Mouse (Mus musculus) thymus, postnatal 36 days (tissue): ENCODE measurements around the gene Gm20388.
A peak's percentile ranks its signal among the peaks of the same experiment; 100 is the strongest.

Experiments
- DNase-seq, 2 experiments: peaks; one replicate each; pipeline ENCODE4 v3.0.0; 2022; ENCODE audit warnings: mixed read lengths in 2 of 2

Gm20388 gene

GRCm38 (mm10) chr8:122437708-122438331 lies 2527.2 kb downstream of the Gm20388 start:
- peak in 1 of 2 experiments; percentile 32 for DNase-seq

DNA sequence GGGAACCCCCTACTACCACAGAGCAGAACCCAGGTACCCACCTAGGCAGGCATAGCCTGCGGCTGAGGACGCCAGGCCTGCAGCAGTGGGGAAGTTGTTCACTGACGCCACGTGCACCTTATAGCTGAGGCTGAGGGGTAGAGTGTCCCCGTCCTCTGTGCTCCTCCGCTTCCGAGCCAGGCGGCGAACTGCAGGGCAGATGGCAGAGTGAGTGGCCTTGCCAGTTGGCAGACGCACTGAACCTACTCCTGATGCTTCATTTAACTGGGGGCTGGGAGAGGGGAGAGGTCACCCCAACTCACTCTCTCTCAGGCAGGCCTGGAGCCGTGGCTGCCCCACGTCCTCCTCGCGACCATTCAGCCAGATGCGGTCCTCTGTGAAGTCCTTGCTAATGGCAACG lies 2528.7 kb downstream of the Gm20388 start:
- no peak for DNase-seq

GRCm38 (mm10) chr8:122441326-122441725 lies 2530.7 kb downstream of the Gm20388 start:
- DNase-seq, result no peak

- no peak for DNase-seq
Observed at GRCm38 (mm10) chr8:122442356-122442755, 2531.7 kb downstream of the Gm20388 start.

- DNase-seq, result peak in 1 of 2 experiments; percentile 32
Observed at GRCm38 (mm10) chr8:122442781-122443180, 2532.1 kb downstream of the Gm20388 start.

DNA sequence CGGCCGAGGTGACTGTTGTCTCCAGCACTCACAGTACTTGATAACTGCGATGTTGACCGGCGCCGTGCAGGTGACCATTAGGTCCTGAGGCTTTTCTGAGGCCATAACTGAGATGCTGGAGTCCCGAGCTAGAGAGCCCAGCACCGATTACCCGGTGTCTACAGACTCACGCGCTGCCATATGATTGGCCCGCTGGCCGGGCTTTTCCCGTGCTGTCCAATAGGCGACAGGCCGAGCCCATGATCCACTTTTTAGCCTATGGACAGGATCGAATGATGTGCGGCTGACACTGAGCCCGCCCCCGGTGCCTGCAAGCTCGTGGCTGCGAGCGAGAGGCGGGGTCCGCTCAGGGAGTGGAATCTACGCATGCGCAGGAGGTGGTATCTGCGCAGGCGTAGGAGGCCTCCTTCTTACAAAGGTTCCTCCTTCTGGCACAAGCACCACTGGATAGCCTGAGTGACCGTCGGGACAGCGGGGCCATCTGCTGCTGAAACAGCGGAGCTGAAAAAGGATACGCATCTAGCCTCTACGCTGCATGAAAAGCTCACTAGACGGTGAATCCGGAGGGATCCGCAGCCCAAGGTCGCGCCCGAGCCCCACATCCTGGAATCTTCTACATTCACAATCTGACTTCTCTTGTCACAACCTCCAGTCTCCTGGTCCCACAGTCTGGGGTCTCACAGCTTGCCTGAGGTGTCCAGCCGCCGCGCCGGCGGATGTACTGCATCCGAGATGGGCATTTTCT lies 2532.8 kb downstream of the Gm20388 start, which contains the start of gene Mvd:
Gene Mvd, minus strand, starts transcription at position 161 of the 745 bp plus-strand sequence.
- peak; percentile 96 to 99 for DNase-seq

- no peak for DNase-seq
Observed at GRCm38 (mm10) chr8:122444058-122444748, 2533.6 kb downstream of the Gm20388 start.

DNA sequence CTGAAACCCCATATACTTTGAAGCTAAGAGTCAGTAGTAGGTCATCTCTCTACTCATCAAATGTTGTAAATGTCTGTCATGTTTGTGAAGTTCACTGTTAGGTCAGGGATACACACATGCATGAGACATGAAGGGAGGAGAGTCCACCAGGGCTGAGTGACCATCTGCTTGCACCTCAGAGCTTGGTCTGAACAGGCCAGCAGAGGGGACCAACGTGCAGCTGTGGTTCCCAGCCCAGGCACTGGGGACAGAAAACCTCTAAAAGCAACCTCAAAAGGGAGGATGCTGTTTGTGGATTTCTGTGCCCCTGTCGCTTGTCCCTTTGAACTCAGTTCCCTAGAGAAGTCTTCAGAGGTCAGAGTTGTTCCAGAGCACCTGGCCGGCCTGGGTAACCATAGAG lies 2534.6 kb downstream of the Gm20388 start:
- no peak for DNase-seq

DNA sequence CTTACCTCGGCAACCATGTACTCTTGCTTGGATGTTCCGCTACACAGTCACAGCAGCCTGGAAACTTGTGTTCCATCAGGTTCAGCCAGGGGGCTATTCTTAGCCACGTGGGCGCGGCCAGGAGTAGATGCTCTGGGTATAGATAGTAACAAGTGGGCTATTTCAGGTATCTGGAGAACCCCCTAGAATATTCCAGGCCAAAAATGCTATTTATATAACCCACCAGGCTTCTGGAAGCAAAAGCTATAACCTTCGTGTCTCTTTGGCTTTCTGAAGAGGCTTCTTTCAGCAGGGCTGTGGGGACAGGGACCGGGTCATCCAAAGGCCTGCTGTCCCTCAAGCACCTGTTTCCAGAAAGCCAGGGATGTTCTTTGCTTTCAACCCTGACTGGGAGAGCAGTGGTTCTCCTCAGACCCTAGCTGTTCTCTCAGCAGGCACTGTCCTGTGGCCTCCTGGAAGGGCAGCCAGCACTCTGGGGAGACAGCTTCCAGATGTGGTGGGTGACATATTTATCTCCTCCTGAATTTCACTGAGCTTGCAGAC lies 2540.6 kb downstream of the Gm20388 start:
- DNase-seq, result peak in 1 of 2 experiments; percentile 3

DNA sequence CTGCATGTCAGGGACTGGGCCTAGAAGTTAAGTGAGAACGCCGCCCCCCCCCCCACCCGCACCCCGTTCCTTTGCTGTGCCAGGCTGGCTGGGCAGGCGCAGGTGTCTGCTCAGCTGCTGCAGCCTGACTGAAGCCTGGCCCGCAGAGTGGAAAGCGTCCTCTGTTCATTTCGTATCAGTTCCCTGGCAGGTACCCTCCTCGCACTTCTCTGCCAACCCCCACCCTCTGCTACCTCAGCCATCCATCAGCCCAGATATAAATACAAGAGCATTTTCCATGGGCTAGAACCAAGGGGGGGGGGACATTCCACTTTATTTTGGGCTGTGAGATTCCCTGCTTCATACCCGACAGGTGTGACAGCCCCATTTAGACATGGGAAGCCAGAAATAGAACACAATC lies 2541.5 kb downstream of the Gm20388 start:
- DNase-seq, result peak in 1 of 2 experiments; percentile 10

DNA sequence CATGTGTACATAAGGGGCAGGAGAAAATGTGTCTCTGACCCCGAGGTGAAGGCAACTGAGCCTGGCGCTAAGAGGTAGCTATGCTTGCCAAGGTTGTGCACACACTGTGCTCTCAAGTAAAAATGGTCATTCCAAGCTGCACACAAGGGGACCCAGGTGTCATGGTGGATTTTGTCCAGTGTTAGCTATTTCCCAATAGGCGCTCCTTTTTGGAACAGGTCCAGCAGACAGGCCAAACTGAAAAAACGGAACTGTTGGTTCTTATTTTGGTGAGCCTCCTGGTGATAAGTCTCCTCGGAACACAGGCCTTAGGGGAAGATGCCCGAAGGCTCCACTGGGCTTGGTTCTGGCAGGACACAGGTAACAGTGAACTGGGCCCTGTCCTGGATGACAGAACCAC lies 2543.8 kb downstream of the Gm20388 start:
- no peak for DNase-seq

DNA sequence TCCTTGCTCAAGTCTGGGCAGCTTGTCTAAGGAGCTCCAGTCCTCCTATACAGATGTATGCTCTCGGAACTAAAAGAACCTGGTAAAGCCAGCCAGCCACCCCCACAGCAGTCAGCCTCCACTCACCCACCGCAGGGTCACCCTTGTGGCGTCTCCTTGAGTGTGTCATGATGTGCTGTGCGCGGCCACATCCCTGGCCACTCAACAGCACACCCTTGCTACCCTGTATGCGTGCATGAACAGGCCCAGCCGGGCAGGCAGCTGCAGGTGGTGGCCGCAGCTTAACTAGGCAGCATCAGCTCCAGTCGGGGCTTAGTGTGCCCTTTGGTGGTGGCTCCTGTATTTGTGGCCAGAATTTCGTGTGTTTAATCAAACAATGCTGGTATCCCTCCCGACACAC lies 2546.5 kb downstream of the Gm20388 start:
- no peak for DNase-seq

GRCm38 (mm10) chr8:122459218-122459900 lies 2548.7 kb downstream of the Gm20388 start:
- DNase-seq, result peak; percentile 75 to 78

GRCm38 (mm10) chr8:122459990-122460389 lies 2549.3 kb downstream of the Gm20388 start:
- peak; percentile 49 to 62 for DNase-seq

DNA sequence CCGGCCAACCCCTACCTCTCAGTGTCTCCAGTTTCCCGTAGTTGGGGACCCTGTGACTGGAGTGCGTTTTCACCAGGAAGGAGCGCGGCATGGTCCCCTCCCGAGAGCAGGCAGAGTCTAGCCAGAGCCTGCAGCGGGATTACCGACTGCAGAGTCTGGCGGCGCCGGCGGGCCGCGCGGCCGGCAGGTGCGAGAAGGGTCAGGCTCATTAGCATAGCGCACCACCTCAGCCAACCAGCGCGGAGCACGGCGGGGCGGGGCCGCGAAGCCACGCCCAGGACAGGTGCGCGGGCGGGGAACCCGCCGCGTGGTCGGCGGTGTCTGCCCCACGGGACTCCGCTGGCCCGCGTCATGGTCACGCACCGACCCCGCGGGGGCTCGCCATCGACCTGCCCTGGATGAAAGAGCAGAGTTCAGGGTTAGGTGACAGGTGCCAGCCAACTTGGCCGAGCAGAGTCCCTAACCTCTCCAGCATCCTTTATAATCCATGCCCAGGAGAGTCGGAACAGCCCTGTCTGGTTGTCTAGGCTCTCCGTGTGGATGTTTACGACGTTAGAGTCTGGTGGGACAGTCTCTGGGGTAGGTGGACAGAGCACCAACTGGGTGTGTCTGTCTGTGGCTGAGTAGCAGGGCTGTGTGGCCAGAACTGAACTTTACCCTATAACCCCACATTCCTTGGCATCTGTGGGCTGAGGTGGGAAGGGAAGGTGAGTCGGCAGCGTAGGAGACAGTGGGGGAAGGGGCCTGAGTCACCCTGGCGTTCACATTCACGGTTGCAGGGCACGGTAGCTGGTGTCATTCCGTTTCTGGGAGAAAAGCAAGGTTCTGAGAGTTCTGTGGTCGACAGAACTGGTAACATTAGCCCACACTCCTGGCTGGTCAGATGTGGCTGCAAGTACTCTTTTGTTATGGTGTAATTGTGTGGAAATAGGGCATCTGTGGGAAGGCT lies 2550.2 kb downstream of the Gm20388 start, which contains the start of gene Snai3:
Gene Snai3, minus strand, starts transcription at position 210 of the 949 bp plus-strand sequence.
- peak; percentile 80 to 88 for DNase-seq

DNA sequence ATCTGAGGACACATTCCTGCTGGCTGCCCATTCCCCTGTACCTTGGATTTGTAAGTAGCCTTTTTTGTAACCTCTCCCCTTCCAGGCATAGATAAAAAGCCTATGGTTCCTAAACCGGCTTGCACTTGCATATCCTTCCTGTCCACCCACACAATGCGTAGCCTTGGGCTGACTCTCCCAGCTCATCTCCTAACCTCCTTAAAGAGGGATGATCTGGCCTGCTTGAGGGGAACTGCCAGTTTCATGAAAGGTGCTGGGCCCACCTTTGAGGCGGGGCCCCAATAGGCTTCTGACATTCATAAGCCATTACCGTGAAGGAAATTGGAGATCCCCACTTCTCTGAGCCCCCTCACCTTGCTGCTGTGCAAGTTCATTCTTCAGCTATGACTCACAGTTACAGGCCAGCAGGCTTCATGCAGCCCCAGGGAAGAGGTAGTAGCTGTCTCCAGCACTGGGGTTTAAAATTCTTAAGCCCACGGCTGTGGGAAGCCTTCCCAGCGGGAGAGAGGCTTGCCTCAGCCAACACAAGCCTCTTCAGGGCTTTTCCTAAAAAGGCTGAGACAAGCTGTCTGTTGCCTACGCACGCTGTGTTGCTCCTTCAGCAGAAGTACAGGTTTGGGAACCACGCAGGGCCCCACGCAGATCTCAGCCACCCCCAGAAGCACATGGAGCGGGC lies 2551.0 kb downstream of the Gm20388 start:
- DNase-seq, result no peak

DNA sequence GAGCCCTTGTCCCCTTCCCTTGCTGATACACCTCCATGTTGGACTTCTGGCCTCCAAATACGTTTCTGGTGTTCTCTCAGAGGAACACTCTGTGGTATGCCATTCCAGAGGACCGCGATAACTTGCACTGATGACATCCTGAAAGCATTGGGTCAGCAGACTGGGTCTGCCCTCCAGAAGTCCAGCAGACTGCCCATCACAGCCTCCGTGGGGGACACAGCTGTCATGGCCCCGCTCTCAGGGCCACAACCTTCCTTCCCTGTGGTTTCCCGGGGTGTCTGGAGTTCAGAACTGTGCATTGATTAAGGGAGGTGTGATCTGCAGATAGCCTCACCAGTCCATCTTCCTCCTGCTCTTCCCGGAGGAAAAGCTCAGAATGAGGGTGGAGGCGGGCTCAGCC lies 2551.9 kb downstream of the Gm20388 start:
- no peak for DNase-seq

DNA sequence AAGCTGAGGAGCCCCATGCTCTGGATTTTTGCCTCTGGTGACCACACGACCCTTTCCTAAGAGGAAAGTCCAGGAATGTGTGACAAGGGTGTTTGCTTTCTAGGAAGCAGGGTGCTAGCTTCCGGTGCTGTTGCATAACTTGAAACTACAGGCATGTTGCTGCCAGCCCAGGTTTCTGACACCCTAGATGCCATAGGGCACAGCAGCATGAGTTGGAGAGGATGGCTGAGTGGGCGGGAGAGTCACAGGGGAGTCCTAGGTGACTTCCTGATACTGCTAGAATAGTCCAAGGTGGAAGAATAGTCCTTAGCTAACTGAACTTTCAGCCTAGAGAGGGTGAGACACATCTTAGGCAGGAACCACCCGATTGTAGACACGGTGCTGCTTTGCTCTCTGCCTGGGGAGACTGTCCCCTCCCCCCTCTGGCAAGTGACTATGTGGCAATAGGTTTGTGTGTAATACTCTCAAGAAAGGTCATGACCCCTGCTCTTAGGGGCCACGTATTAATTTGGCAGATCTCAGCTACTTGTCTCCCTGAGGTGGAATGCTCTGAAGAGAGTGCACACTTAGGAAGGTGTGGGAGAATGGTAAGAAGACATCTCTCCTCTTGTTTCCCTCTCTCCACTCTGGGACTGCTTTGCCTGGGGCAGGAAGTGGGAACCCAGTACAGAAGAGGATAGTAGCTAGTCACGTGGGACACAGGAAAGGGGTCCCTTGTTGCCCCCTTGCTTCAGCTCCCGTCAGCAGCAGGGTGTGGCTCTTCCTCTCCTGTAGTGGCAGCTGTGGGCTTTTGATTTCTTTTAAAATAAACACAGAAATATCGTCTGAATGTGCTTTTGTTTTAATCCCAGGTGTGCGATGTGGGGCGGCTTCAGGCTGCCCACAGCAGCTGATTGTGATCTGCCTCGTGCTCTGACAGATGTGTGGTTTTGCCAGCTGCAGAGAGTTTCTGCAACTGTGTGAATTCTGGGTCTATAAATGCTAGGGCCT lies 2553.3 kb downstream of the Gm20388 start:
- DNase-seq, result peak; percentile 56 to 79

GRCm38 (mm10) chr8:122464985-122465384 lies 2554.3 kb downstream of the Gm20388 start:
- no peak for DNase-seq

- peak; percentile 55 to 77 for DNase-seq
Observed at GRCm38 (mm10) chr8:122467816-122468215, 2557.2 kb downstream of the Gm20388 start.
